Mouse (Mus musculus): ENCODE measurements around the gene Sumf2.

Gene Sumf2

GRCm38 (mm10) chr5:129908242-129908965 is 61.6 kb downstream of the Sumf2 start, which contains the start of gene Nupr1l:
Gene Nupr1l (plus strand): TSS chr5:129908540.
- DNase-seq: peak; percentile 81

- DNase-seq: no peak
These were observed 62.4 kb downstream of the Sumf2 start for GRCm38 (mm10) chr5:129909147-129909546.

GRCm38 (mm10) chr5:129909591-129909990 is 62.8 kb downstream of the Sumf2 start:
- no peak for DNase-seq
